Mouse (Mus musculus): ENCODE data around the gene Wnt3.

DNA sequence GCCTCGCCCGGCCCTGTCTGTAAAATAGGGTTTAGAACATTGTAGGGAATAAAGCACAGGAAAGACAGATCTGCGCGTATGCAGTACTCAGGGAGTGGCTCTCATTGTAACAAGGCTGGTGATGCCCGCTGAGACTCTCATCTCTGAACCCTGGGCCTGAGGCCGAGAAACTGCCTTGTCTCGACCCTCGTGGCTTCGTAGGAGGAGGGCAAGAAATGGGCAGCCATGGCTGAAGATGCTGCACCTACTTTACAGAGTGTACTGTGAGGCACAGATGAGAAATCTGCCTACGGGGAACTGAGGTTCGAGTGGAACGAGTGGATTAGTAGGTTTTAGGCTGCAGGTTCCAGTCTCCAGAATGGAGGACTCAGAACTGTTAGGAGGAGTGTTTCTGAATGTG is 36.7 kb downstream of the Wnt3 start:
- TF ChIP-seq CTCF (IDR thresholded peaks at IDR 0.05; ENCODE audit: extremely low read depth, insufficient read depth, low read length) (no peak), POLR2A (IDR thresholded peaks at IDR 0.05; ENCODE audit: extremely low read depth, insufficient read depth, low read length) (no peak)

Data from cortical plate, adult 2 months (tissue).